Mouse (Mus musculus) telencephalon, adult 2 months (tissue): ENCODE results near the gene Insl5.
A peak's percentile ranks its signal among the peaks of the same experiment; 100 is the strongest.

ENCODE experiments used
- DNase-seq: peaks from one replicate; pipeline ENCODE4 v3.0.0-alpha.2; 2011; ENCODE audit warnings: low read depth, low spot score

Gene Insl5

DNA sequence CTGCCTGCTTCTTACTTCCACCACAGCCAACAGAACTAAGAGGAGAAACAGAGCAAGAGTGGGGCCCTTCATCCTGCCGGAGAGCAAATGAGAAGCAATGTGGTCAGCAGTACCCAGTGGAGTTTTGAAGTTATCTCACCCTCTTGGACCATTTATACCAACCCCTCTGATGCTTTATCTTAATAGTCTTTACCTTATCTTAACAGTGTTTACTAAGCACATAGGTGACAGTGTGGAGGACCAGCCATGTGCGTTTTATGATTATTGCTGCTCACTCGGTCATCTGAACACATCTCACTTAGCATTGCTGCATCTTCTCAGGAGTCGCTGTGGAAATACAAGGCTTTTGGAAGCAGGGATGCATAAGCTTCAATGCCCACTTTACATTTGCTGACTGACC is at the start of gene Insl5:
Gene Insl5 (minus strand): TSS at position 222 of the 400 bp plus-strand sequence.
- no peak for DNase-seq

DNA sequence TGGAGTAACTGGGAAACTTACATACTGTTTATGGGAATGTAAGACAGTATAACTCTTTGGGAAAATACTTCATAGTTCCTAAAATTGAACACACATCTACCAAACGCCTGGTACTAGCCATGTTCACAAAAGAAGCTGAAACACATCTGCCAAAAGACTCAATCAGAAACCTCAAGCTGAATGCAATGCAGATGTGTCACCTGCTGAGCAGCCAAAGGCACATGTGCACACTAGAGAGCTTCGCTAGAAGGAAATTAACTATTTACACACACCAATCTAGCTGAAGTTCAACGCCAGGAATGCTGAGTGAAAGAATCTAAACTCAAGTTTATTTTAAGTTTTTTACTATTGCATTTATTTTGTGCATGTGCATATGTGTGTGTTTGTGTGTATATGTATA is 44.0 kb upstream of the Insl5 start:
- DNase-seq = no peak

DNA sequence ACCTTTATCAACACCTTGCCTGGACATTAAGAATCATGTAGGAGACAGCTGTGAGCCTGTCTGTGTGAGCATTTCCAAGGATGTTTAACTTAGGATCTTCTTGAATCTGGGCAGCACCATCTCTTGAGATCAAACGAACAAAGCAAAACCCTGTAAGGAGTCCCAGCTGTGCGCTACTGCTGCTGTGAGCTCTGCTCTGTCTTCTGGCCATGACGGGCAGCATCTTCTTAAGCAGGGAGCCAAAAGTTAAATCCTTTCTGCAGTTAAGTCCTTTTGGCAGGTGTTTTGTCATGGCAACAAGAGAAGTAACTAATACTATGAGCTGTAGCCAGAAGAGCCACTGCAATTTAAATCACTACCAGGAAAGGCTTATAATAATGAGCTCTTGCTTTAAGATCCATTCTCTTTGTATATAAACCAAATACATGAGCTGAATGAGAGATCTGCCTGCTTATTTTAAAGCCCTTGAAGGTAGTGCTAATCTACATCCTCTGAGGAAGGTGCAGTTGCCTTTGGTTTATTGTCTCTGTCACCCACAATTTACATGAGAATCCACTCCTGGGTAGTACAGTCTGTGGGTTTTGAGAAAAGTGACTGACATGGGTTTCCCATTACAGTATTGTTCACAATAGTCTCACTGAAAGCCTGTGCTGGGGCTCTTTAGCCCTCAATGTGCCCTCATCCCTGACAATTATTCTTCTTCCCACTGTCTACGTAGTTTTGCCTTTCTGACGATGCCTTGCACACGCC is 41.4 kb upstream of the Insl5 start:
- DNase-seq = no peak

DNA sequence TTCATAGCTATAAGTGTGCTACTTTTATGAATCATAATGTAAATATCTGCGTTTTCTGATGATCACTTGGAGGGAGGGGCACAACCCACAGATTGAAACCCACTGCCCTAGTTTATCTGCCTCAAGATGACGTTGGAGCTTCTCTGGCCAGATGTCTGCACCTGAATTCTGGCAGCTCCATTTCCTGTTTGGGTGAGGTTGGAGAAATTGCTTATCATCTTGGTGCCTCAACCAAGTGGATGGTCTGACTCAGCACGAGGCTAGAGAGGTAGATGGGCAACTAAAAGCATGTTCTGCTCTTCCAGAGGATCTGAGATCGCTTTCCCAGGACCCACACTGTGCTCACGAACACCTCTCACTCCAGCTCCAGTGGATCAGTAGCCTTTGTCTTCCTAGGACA is 38.3 kb upstream of the Insl5 start:
- DNase-seq = no peak

GRCm38 (mm10) chr4:103064421-103064820 is 37.8 kb upstream of the Insl5 start:
- no peak for DNase-seq

DNA sequence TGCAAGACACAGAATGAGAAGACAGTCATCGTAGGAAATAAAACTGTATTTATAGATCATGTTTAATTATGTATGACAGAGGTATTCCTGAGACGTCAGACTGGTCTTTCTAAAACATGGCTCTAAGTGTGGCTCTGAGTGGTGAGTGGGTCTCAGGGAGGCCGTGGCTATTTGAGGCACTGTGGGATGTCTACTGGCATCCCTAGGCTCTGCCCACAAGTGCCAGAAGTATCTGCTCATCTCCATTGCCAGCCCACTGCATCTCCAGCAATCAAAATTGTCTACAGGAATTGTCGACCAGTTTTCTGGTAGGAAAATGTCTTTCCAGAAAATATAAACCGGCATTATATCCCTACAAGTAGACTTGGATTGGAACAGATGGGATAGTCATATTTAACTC is 30.3 kb upstream of the Insl5 start:
- peak; percentile 5 for DNase-seq

- DNase-seq = no peak
These were observed 21.4 kb upstream of the Insl5 start for GRCm38 (mm10) chr4:103048046-103048445.

DNA sequence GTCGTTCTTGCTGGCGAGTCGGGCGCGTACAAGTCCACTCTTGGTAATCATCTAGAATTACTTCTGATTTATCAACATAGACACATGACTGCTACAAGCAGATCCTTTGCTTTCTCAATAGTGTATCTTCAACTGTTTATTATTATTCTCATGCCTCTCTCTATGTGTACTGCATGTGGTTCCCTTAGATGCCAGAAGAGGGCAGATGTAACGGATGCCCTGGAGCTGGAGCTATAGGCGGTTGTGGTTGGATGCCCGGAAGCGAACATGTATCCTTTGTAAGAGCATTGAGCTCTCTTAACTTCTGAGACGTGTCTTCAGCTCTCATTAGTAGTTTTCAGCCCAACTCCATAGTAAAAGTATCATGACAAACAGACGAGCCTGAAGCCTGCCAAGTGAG is 16.4 kb upstream of the Insl5 start:
- no peak for DNase-seq

DNA sequence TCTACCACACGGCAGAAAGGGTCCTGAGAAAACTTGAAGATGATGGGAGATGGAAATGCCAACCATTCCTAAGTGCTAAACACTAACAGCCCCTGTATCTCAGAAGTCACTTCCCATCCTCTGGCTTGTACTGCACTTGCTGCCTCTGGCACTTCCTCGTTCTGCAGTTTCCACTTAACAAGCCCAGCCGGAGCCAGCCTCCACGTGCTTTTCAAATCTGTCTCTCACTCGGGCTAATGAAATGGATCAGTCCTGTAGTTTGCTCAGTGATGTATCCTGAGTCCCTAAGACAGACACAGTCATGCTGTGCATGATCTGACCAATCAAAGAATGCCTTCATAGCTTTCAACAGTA is 13.2 kb upstream of the Insl5 start:
- no peak for DNase-seq

DNA sequence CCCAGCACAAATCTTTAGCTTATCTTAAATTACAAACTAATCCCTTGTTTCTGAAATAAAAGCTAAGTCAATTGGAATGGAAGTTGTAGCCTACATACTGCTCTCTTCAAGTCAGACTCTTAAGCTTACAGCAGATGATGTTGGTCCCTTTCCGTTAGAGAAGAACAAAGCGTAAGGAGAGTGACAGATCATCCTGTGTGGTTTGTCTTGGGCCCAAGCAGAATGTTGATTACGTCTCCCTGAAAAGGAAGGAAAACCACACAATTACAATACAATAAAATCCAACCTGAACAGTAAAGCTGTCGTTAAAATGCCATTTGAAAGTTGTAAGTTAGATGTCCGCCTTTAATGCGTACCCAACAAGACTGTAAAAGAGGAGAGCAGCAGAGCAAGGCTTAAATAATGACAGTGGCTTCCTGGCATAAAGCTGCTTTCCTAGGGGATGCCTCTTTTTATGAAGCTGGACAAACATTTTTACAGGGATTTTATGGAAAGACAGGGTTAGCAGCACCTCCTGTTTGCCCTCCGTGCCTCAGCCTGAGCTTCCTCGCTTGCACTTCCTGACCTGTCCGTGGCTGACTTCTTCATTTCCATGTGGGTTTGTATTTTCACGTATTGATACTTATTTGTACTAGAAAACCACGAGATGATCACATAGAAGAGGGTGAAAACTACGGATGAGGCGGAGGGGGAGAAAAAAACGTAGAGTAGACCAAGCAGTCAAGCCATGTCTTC is 12.6 kb upstream of the Insl5 start:
- no peak for DNase-seq

- DNase-seq = no peak
These were observed 1.8 kb upstream of the Insl5 start for GRCm38 (mm10) chr4:103028177-103029088.

DNA sequence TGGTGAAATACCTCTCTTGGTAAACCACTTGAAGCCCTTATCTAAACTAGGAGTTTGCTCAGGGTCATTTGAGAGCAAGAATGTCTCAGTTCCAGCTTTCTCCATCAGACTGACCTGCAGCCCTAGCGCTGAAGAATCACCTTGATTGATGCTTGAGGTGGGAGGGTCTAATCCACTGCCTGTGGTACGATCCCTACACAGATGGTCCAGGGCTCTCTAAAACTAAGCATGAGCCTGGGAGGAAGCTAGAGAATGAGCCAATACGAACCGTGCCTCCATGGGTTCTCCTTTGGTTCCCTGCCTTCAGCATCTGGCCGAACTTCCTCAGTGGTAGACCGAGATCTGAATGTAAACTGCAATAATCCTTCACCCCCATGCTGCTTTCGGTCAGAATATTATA is 1.1 kb upstream of the Insl5 start:
- DNase-seq = no peak

GRCm38 (mm10) chr4:103013490-103013889 is 13.2 kb downstream of the Insl5 start:
- DNase-seq = peak; percentile 23

DNA sequence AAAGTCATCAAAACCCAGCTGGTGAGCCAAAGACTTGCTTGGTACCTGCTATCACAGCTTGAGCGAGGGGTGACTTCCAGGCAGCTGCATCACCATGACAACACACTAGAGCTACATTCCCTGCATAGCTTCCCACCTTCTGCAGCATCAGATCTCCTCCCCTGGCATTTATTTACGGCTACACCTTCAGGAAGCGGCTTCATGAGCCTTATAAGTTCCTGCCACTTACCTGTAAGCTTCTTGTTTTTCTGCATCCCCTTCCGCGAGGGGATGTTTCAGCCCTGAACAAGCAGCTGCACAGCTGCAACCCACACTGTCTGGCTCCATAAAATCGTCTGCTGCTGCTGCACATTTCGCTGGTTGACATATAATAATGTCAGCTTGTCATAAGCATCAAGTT is 14.8 kb downstream of the Insl5 start:
- peak; percentile 21 for DNase-seq

GRCm38 (mm10) chr4:103010734-103011133 is 15.9 kb downstream of the Insl5 start:
- DNase-seq = no peak

DNA sequence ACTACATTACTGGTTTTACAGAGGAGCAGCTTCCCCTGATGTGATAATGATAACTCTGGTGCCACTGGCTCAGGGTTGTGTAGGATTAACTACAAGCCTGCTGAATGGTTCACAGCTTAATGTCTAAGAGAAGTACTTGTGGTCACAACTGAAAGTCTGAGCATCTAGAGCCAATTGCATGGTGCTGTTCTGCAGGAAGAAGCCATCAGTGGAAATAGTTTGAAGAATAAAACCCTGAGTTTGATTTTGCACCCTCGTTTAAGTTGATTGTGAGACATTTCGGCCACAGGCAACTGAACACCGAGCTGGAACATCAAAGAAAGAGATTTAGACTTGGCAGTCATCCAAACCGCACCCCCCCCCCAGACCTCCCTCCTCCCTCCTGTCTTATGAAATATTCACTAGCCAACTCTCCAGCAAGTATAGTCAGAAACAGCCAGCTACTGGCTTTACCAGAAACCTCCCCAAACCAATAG is 19.7 kb downstream of the Insl5 start:
- DNase-seq = no peak

GRCm38 (mm10) chr4:103006266-103006665 is 20.4 kb downstream of the Insl5 start:
- DNase-seq = no peak

DNA sequence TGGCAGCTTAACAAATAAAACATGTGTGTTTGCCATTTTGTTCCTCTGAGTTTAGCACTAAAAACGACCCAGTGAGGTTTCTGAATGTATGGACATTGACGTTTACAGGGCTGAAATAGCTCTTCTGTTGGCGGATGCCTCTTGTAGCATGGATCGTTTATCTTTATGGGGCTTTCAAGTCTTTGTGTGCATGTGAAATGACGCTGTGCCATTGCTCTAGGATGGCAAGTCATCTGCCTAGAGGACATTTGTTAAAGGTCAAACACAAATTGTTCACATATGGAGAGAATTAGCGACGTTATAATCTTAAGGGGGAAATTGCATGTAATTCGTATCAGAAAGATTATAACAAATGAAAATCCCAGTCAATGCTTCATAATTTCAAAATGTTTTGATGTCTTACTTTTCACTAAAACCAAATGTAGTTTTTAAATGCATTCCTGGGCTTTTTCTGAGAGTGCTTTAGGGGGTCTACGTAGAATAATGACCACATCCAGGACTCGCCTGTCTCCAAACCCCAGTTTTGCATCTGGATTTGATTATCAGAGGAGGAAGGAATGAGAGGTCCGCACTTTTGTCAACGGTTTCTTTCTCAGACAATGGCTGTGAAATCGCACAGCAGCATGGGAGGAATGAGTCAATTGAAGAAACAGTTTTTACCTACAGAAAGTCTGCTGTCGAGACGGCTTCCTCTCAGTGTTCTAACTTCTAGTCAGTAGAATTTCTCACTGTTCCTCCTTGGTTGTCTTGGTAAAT is 21.3 kb downstream of the Insl5 start:
- no peak for DNase-seq

GRCm38 (mm10) chr4:103004681-103005080 is 22.0 kb downstream of the Insl5 start:
- DNase-seq = no peak

DNA sequence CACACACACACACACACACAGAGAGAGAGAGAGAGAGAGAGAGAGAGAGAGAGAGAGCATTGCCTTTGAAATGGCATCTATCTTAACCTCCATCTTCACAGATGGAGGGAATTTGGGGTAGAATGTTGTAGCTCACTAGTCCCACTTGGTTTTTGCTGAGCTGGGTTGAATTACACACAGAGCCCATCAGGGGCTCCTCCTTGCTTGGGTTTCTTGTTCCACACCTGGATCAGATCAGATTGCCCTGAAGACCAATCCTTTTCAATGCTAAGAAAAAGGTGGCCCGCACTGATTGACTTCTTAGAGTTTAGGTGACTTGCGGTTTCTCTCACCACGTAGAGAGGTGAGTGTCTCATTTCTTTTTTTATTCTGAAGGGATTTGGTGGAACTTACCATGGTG is 35.0 kb downstream of the Insl5 start:
- DNase-seq = no peak

GRCm38 (mm10) chr4:102990595-102991340 is 35.9 kb downstream of the Insl5 start:
- DNase-seq = no peak
